Comparison of ENCODE assay signal across 30 mouse cellular contexts in the genomic region with DNA sequence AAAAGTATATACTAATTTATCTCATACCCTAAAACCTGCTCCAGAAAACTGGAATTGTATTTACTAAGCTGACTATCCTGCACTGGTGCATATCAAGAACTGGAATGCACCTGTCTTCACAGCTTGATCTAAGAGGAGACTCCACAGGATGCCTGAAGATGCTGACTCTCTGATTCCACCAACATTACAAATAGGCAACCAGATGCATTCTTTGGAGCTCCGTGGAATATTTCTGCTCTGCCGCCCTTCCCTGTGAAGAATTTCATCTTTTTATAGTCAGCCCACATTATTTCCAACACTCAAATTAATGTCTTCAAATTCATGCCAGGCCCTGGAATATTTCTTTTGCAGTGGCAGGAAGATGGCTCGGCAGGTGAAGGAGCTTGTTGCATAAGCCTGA.
"Had no signal": no experiment of that assay in that cellular context is flagged by ENCODE, and none has a peak within 500 bp of the region (broad histone marks: within the 10 kb centered on the region; RNA-seq: fewer than 3 reads in every experiment).

No protein-coding gene starts in this region.

- H3K36me3 ChIP-seq: limb, embryonic 10.5 days; limb, embryonic 12.5 days; limb, embryonic 13.5 days; limb, embryonic 15.5 days; liver, embryonic 12.5 days; liver, embryonic 13.5 days; liver, embryonic 15.5 days; lung, embryonic 15.5 days; midbrain, embryonic 12.5 days; midbrain, embryonic 13.5 days; midbrain, embryonic 15.5 days; neural tube, embryonic 12.5 days had no signal

- H3K27ac ChIP-seq: limb, embryonic 10.5 days; limb, embryonic 12.5 days; limb, embryonic 13.5 days; limb, embryonic 15.5 days; liver, embryonic 12.5 days; liver, embryonic 13.5 days; liver, embryonic 14.5 days; liver, embryonic 15.5 days; lung, embryonic 15.5 days; macrophage; midbrain, embryonic 12.5 days; midbrain, embryonic 13.5 days; midbrain, embryonic 15.5 days; neural tube, embryonic 12.5 days had no signal

- ATAC-seq: liver, embryonic 12.5 days; liver, postnatal 0 days; lung, postnatal 0 days; midbrain, embryonic 13.5 days; midbrain, embryonic 15.5 days; midbrain, embryonic 16.5 days had no signal

- H3K4me3 ChIP-seq: limb, embryonic 10.5 days; limb, embryonic 12.5 days; limb, embryonic 13.5 days; limb, embryonic 15.5 days; liver, embryonic 12.5 days; liver, embryonic 13.5 days; liver, embryonic 15.5 days; lung, embryonic 15.5 days; megakaryocyte, embryonic 14.5 days; midbrain, embryonic 12.5 days; midbrain, embryonic 13.5 days; midbrain, embryonic 15.5 days; myocyte; neural tube, embryonic 12.5 days had no signal

- H3K9me3 ChIP-seq: limb, embryonic 10.5 days; limb, embryonic 12.5 days; limb, embryonic 13.5 days; limb, embryonic 15.5 days; liver, embryonic 12.5 days; liver, embryonic 13.5 days; liver, embryonic 15.5 days; lung, embryonic 15.5 days; midbrain, embryonic 12.5 days; midbrain, embryonic 13.5 days; midbrain, embryonic 15.5 days; neural tube, embryonic 12.5 days had no signal

- H3K27me3 ChIP-seq: limb, embryonic 12.5 days; limb, embryonic 15.5 days; liver, embryonic 12.5 days; liver, embryonic 13.5 days; liver, embryonic 15.5 days; lung, embryonic 15.5 days; megakaryocyte, embryonic 14.5 days; midbrain, embryonic 15.5 days; neural tube, embryonic 12.5 days had no signal

- H3K4me2 ChIP-seq: limb, embryonic 12.5 days; limb, embryonic 13.5 days; limb, embryonic 15.5 days; liver, embryonic 11.5 days; liver, embryonic 12.5 days; liver, embryonic 13.5 days; liver, embryonic 15.5 days; lung, embryonic 14.5 days; lung, embryonic 15.5 days; midbrain, embryonic 12.5 days; midbrain, embryonic 13.5 days; midbrain, embryonic 15.5 days; neural tube, embryonic 12.5 days had no signal

- H3K9ac ChIP-seq: limb, embryonic 12.5 days; limb, embryonic 13.5 days; limb, embryonic 15.5 days; liver, embryonic 12.5 days; liver, embryonic 13.5 days; liver, embryonic 14.5 days; liver, embryonic 15.5 days; liver, postnatal 0 days; lung, embryonic 14.5 days; lung, embryonic 15.5 days; midbrain, embryonic 12.5 days; midbrain, embryonic 13.5 days; midbrain, embryonic 15.5 days; neural tube, embryonic 12.5 days had no signal

- H3K4me1 ChIP-seq: limb, embryonic 15.5 days; liver, embryonic 12.5 days; liver, embryonic 13.5 days; liver, embryonic 15.5 days; lung, embryonic 15.5 days; midbrain, embryonic 15.5 days; neural tube, embryonic 12.5 days had no signal

- DNase-seq: left cerebral cortex, postnatal 4 days; liver; liver, embryonic 13.5 days; liver, postnatal 0 days; lung, adult 18-20 months; lung, adult 2 months; lung, embryonic 14.5 days; lung, postnatal 10 days; lung, postnatal 14 days; lung, postnatal 36 days; lung, postnatal 4 days; midbrain, embryonic 14.5 days had no signal
